Mouse (Mus musculus) thymus, adult 2 months (tissue): ENCODE data around the gene Vsx1.

ENCODE experiments used
- CTCF ChIP-seq: fragments of 200-500 bp; IDR thresholded peaks from 2 replicates; pipeline ENCODE4 v1.5.1; 2012; ENCODE audit warnings: mild to moderate bottlenecking, control low read depth, low read length, moderate library complexity, borderline replicate concordance; ENCODE audit not compliant: control insufficient read depth, poor library complexity, insufficient read depth; ENCODE audit errors: extremely low read depth
- POLR2A ChIP-seq: fragments of 200-500 bp; IDR thresholded peaks from 2 replicates; pipeline ENCODE4 v1.6.1; 2012; ENCODE audit warnings: mild to moderate bottlenecking, low read length, control low read depth, moderate library complexity; ENCODE audit not compliant: control insufficient read depth, poor library complexity, insufficient read depth; ENCODE audit errors: extremely low read depth

DNA sequence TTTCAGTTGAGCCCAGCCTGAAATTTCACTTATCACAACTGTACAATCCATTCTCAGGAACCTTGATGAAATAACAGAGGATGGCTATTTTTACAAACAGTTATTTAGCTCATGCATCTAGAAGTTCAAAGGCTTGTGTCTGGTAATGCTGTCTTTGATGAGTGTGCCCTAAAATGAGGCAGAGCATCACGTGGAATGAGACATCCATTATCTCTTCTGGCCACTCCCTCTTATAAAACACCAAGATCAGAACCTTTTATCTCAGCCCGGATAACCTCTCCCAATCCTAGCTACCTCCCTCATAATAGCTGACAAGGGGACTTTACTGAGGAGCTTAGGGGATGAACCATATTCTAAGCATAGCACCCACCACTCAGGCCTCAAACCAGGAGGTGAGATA is 24.2 kb downstream of the Vsx1 start:
- TF ChIP-seq POLR2A (no peak), CTCF (no peak)
